Mouse (Mus musculus): ENCODE results near the gene Plcb3.

Gene Plcb3

GRCm38 (mm10) chr19:6903031-6903430 is 73.2 kb downstream of the Plcb3 start:
- no peak for DNase-seq (ENCODE audit: low read depth)
